Mouse (Mus musculus) CH12.LX (cell line): ENCODE measurements at regions not wholly inside any gene's neighbourhood (a gene's known extent, or its start where the extent isn't known, plus 50 kb on each side); places are given as distances from the start of the nearest gene placed in this dataset.

ENCODE experiments used
- DNase-seq: peaks from one replicate; pipeline ENCODE4 v3.0.0-alpha.2; 2013; ENCODE audit errors: extremely low read depth
- H3K27ac ChIP-seq: 2 replicates; pipeline ENCODE4 v1.5.1; 2012; ENCODE audit warnings: low read depth, mild to moderate bottlenecking, control low read depth, moderate library complexity; ENCODE audit not compliant: insufficient read depth
- H3K27me3 ChIP-seq: replicated peaks from 2 replicates; pipeline ENCODE3; 2012; ENCODE audit warnings: inconsistent platforms
- H3K36me3 ChIP-seq, 2 experiments: replicated peaks in 1 of 2; 2 replicates each; pipeline versions ENCODE3 to v1.6.1; 2012; ENCODE audit warnings: inconsistent platforms in 1 of 2, low read length in 1 of 2, mild to moderate bottlenecking in 1 of 2, mixed read lengths in 1 of 2, moderate library complexity in 1 of 2; ENCODE audit not compliant: control insufficient read depth in 1 of 2, insufficient read depth in 1 of 2
- H3K4me1 ChIP-seq, 2 experiments: 2 replicates each; pipeline ENCODE4 v1.6.1; 2012; ENCODE audit warnings: inconsistent platforms in 1 of 2, moderate library complexity in 1 of 2; ENCODE audit not compliant: insufficient read depth in 2 of 2, control insufficient read depth in 1 of 2
- H3K4me2 ChIP-seq: 2 replicates; pipeline ENCODE4 v1.6.1; 2012; ENCODE audit warnings: low read depth, mild to moderate bottlenecking, control low read depth; ENCODE audit not compliant: poor library complexity, insufficient read depth, severe bottlenecking
- H3K4me3 ChIP-seq, 3 experiments: fragments of 150-350 bp in 1 of 3; sonication (generic) in 1 of 3; replicated peaks in 1 of 3; 2 replicates each; pipeline versions ENCODE3 to v1.5.1; 2011 to 2012; ENCODE audit warnings: low read depth in 2 of 3, low read length in 2 of 3, mild to moderate bottlenecking in 2 of 3, moderate library complexity in 2 of 3, control low read depth in 1 of 3, improper control_type of control experiment in 1 of 3, inconsistent platforms in 1 of 3, mixed read lengths in 1 of 3; ENCODE audit not compliant: poor library complexity in 1 of 3
- H3K79me2 ChIP-seq: replicated peaks from 2 replicates; pipeline ENCODE4 v1.6.1; 2012; ENCODE audit warnings: mild to moderate bottlenecking, moderate library complexity; ENCODE audit not compliant: control insufficient read depth, poor library complexity, insufficient read depth, severe bottlenecking; ENCODE audit errors: extremely low read depth
- H3K9ac ChIP-seq: 2 replicates; pipeline ENCODE4 v1.6.1; 2012; ENCODE audit warnings: low read depth, mild to moderate bottlenecking, control low read depth, moderate library complexity; ENCODE audit not compliant: insufficient read depth
- H3K9me3 ChIP-seq: replicated peaks from 2 replicates; pipeline ENCODE3; 2012; ENCODE audit warnings: low read length, inconsistent platforms, mixed read lengths
- BHLHE40 ChIP-seq: IDR thresholded peaks from 2 replicates; pipeline ENCODE4 v1.6.1; 2011; ENCODE audit warnings: mild to moderate bottlenecking, low read depth, low read length, improper control_type of control experiment
- CTCF ChIP-seq, 2 experiments: IDR thresholded peaks in 1 of 2; conservative IDR thresholded peaks in 1 of 2; 2 replicates each; pipeline ENCODE4 v1.5.1; 2011 to 2012; ENCODE audit warnings: low read depth in 2 of 2, low read length in 2 of 2, improper control_type of control experiment in 1 of 2, inconsistent platforms in 1 of 2, mild to moderate bottlenecking in 1 of 2, moderate library complexity in 1 of 2
- EP300 ChIP-seq: IDR thresholded peaks from 2 replicates; pipeline ENCODE4 v1.6.1; 2011; ENCODE audit warnings: low read length, improper control_type of control experiment
- GABPA ChIP-seq: IDR thresholded peaks from 2 replicates; pipeline ENCODE4 v1.6.1; 2012; ENCODE audit warnings: low read depth, low read length, improper control_type of control experiment, inconsistent platforms; ENCODE audit not compliant: insufficient replicate concordance
- HCFC1 ChIP-seq: IDR thresholded peaks from 2 replicates; pipeline ENCODE4 v1.6.1; 2012; ENCODE audit warnings: low read depth, mild to moderate bottlenecking, inconsistent platforms, low read length, improper control_type of control experiment
- MAFK ChIP-seq: IDR thresholded peaks from 2 replicates; pipeline ENCODE4 v1.6.1; 2011; ENCODE audit warnings: low read length, improper control_type of control experiment; ENCODE audit not compliant: insufficient replicate concordance
- MAZ ChIP-seq: IDR thresholded peaks from 2 replicates; pipeline ENCODE4 v1.6.1; 2012; ENCODE audit warnings: low read depth, mild to moderate bottlenecking, inconsistent platforms, low read length, improper control_type of control experiment, moderate library complexity
- MEF2A ChIP-seq: IDR thresholded peaks from 2 replicates; pipeline ENCODE4 v1.6.1; 2014; ENCODE audit warnings: low read depth, mild to moderate bottlenecking, inconsistent platforms, low read length, improper control_type of control experiment, borderline replicate concordance
- MXI1 ChIP-seq: IDR thresholded peaks from 2 replicates; pipeline ENCODE4 v1.6.1; 2011; ENCODE audit warnings: mild to moderate bottlenecking, low read depth, low read length, improper control_type of control experiment
- MYC ChIP-seq: IDR thresholded peaks from 2 replicates; pipeline ENCODE4 v1.6.1; 2011; ENCODE audit warnings: low read depth, mild to moderate bottlenecking, improper control_type of control experiment, low read length
- NRF1 ChIP-seq: IDR thresholded peaks from 2 replicates; pipeline ENCODE4 v1.6.1; 2014; ENCODE audit warnings: low read depth, mild to moderate bottlenecking, inconsistent platforms, low read length, improper control_type of control experiment, moderate library complexity
- PAX5 ChIP-seq: IDR thresholded peaks from 2 replicates; pipeline ENCODE4 v1.6.1; 2012; ENCODE audit warnings: low read length, inconsistent platforms, mixed read lengths
- POLR2A ChIP-seq: IDR thresholded peaks from 2 replicates; pipeline ENCODE4 v1.6.1; 2011; ENCODE audit warnings: low read depth, mild to moderate bottlenecking, improper control_type of control experiment, low read length
- POLR2AphosphoS2 ChIP-seq: IDR thresholded peaks from 2 replicates; pipeline ENCODE4 v1.6.1; 2011; ENCODE audit warnings: low read depth, low read length, improper control_type of control experiment
- SIN3A ChIP-seq: IDR thresholded peaks from 2 replicates; pipeline ENCODE4 v1.6.1; 2012; ENCODE audit warnings: low read length, improper control_type of control experiment, inconsistent platforms
- SMC3 ChIP-seq: IDR thresholded peaks from 2 replicates; pipeline ENCODE4 v1.6.1; 2011; ENCODE audit warnings: low read depth, low read length, improper control_type of control experiment
- TCF12 ChIP-seq: IDR thresholded peaks from 2 replicates; pipeline ENCODE4 v1.6.1; 2014; ENCODE audit warnings: low read depth, mild to moderate bottlenecking, inconsistent platforms, low read length, improper control_type of control experiment
- USF1 ChIP-seq: IDR thresholded peaks from 2 replicates; pipeline ENCODE4 v1.6.1; 2014; ENCODE audit warnings: low read depth, mild to moderate bottlenecking, inconsistent platforms, low read length, improper control_type of control experiment
- ZC3H11A ChIP-seq: IDR thresholded peaks from 2 replicates; pipeline ENCODE4 v1.6.1; 2012; ENCODE audit warnings: low read depth, mild to moderate bottlenecking, inconsistent platforms, low read length, improper control_type of control experiment
- ZNF384 ChIP-seq: IDR thresholded peaks from 2 replicates; pipeline ENCODE4 v1.6.1; 2012; ENCODE audit warnings: low read depth, low read length, improper control_type of control experiment, inconsistent platforms
- dilution Hi-C: fragments of 300-500 bp; cut with MboI; formaldehyde crosslinking; loops from 2 replicates; pipeline ENCODE4 v1.14.3; 2020; ENCODE audit warnings: low sequenced_read_pairs; ENCODE audit not compliant: extremely low pct_unique_long_range_greater_than_20kb, extremely low pct_ligation_motif_present
- in situ Hi-C: fragments of 300-500 bp; cut with MboI; formaldehyde crosslinking; loops from 3 replicates; pipeline ENCODE4 v1.14.3; 2019; ENCODE audit warnings: low sequenced_read_pairs, low pct_ligation_motif_present, low pct_unique_long_range_greater_than_20kb, mixed read lengths

- Histone ChIP-seq H3K9me3 (no peaks in the 10 kb centered on the region), H3K4me3 (no peak overlapping the region), H3K36me3 (no peaks in the 10 kb centered on the region), H3K27ac (no peak overlapping the region), H3K9ac (no peak overlapping the region), H3K27me3 (no peaks in the 10 kb centered on the region), H3K79me2 (no peaks in the 10 kb centered on the region), H3K4me2 (no peak overlapping the region), H3K4me1 (peaks cover 0 to 7% of the 10 kb centered on the region in 2 experiments; a peak in 2 of 4 replicates)
- dilution Hi-C loops (no loop called here), in situ Hi-C loops (no loop called here)
- TF ChIP-seq GABPA, result no peak
- no peak for TF ChIP-seq MXI1
- no peak for TF ChIP-seq ZNF384
- TF ChIP-seq PAX5, result no peak
- TF ChIP-seq POLR2A, result no peak
- no peak for TF ChIP-seq BHLHE40
- no peak for TF ChIP-seq MAZ
- TF ChIP-seq MEF2A, result no peak
- TF ChIP-seq POLR2AphosphoS2, result no peak
- TF ChIP-seq HCFC1, result no peak
- TF ChIP-seq ZC3H11A, result no peak
- TF ChIP-seq MAFK, result no peak
- no peak for TF ChIP-seq USF1
- no peak for TF ChIP-seq EP300
- TF ChIP-seq TCF12, result no peak
- no peak for TF ChIP-seq CTCF (conservative IDR thresholded peaks at IDR 0.05 in 1 of 2, IDR thresholded peaks at IDR 0.05 in 1 of 2; ENCODE audit: low read depth in 2 of 2, low read length in 2 of 2)
- TF ChIP-seq SMC3, result no peak
- no peak for TF ChIP-seq SIN3A
- TF ChIP-seq MYC, result no peak
- TF ChIP-seq NRF1, result no peak
- no peak for DNase-seq
Measured at GRCm38 (mm10) chrX:142623882-142624281, 57.3 kb upstream of the Tmem164 start.
